Mouse (Mus musculus): ENCODE results near the gene Mansc1.
A peak's percentile ranks its signal among the peaks of the same experiment; 100 is the strongest.

The Mansc1 gene

GRCm38 (mm10) chr6:134594569-134595442 is 37.5 kb downstream of the Mansc1 start:
- DNase-seq, result peak; percentile 83

GRCm38 (mm10) chr6:134591614-134592013 is 40.7 kb downstream of the Mansc1 start:
- no peak for DNase-seq

GRCm38 (mm10) chr6:134586241-134586640 is 46.0 kb downstream of the Mansc1 start:
- DNase-seq, result no peak

GRCm38 (mm10) chr6:134584616-134585015 is 47.7 kb downstream of the Mansc1 start:
- no peak for DNase-seq

- DNase-seq, result no peak
These were observed 50.2 kb downstream of the Mansc1 start for GRCm38 (mm10) chr6:134582110-134582509.

GRCm38 (mm10) chr6:134579506-134579905 is 52.8 kb downstream of the Mansc1 start:
- no peak for DNase-seq

GRCm38 (mm10) chr6:134578039-134578438 is 54.2 kb downstream of the Mansc1 start:
- DNase-seq, result no peak

- DNase-seq, result no peak
These were observed 57.0 kb downstream of the Mansc1 start for GRCm38 (mm10) chr6:134575288-134575741.

- no peak for DNase-seq
These were observed 64.2 kb downstream of the Mansc1 start for GRCm38 (mm10) chr6:134567986-134568556.

- peak; percentile 93 for DNase-seq
These were observed 65.3 kb downstream of the Mansc1 start, which contains the start of gene Lrp6 for GRCm38 (mm10) chr6:134566818-134567485. Lrp6 (minus strand) TSS chr6:134566965.

GRCm38 (mm10) chr6:134566248-134566817 is 66.0 kb downstream of the Mansc1 start:
- no peak for DNase-seq

GRCm38 (mm10) chr6:134565606-134566247 is 66.6 kb downstream of the Mansc1 start:
- DNase-seq, result peak; percentile 36

GRCm38 (mm10) chr6:134564539-134564938 is 67.7 kb downstream of the Mansc1 start:
- DNase-seq, result no peak

GRCm38 (mm10) chr6:134559635-134560034 is 72.7 kb downstream of the Mansc1 start:
- DNase-seq, result no peak

Measured in kidney, postnatal 10 days (tissue).